Mouse (Mus musculus) neural tube, embryonic 12.5 days (tissue): ENCODE results near the gene Nrf1. TPM values are rescaled to one million over a fixed set of nuclear protein-coding genes. Genes with fewer than 3 reads are reported as not detected.

ENCODE experiments used
- ATAC-seq: fragments of 200-750 bp; cut with Nextera tagmentation; 2 replicates; pipeline ENCODE4 v1.8.0; 2017; ENCODE audit warnings: low read depth, mild to moderate bottlenecking, moderate TSS enrichment, moderate library complexity; ENCODE audit not compliant: low FRiP score
- H3K27ac ChIP-seq: fragments of 300-500 bp; sonication (generic); 2 replicates; pipeline ENCODE4 v1.5.1; 2016
- H3K27me3 ChIP-seq: fragments of 300-500 bp; sonication (generic); replicated peaks from 2 replicates; pipeline ENCODE4 v1.6.1; 2016; ENCODE audit warnings: mild to moderate bottlenecking
- H3K36me3 ChIP-seq: fragments of 300-500 bp; sonication (generic); 2 replicates; pipeline ENCODE4 v1.6.1; 2016; ENCODE audit warnings: mild to moderate bottlenecking
- H3K4me1 ChIP-seq: fragments of 300-500 bp; sonication (generic); 2 replicates; pipeline ENCODE4 v1.6.1; 2016
- H3K4me2 ChIP-seq: fragments of 300-500 bp; sonication (generic); replicated peaks from 2 replicates; pipeline ENCODE4 v1.6.1; 2016; ENCODE audit warnings: mild to moderate bottlenecking
- H3K4me3 ChIP-seq: fragments of 300-500 bp; sonication (generic); 2 replicates; pipeline ENCODE4 v1.5.1; 2016
- H3K9ac ChIP-seq: fragments of 300-500 bp; sonication (generic); 2 replicates; pipeline ENCODE4 v1.6.1; 2016; ENCODE audit warnings: mild to moderate bottlenecking
- H3K9me3 ChIP-seq: fragments of 300-500 bp; sonication (generic); 2 replicates; pipeline ENCODE4 v1.6.1; 2016; ENCODE audit warnings: mild to moderate bottlenecking
- WGBS: fragments of 180-500 bp; shearing (Covaris S2); methylation state at CpG from one replicate; pipeline ENCODE4 v1.1.7; 2016; 5-methylcytosine and 5-hydroxymethylcytosine counted together
- polyA plus RNA-seq: library from polyadenylated mRNA; unstranded; fragments of >200 nt; fragmentation: Nextera tagmentation; extraction: Ambion mirVana; gene quantifications from 2 replicates; pipeline ENCODE4 v1.2.1, GENCODE M21; 2016

Gene Nrf1
- polyA plus RNA-seq: 60.2 and 61.8 TPM in 2 replicates

DNA sequence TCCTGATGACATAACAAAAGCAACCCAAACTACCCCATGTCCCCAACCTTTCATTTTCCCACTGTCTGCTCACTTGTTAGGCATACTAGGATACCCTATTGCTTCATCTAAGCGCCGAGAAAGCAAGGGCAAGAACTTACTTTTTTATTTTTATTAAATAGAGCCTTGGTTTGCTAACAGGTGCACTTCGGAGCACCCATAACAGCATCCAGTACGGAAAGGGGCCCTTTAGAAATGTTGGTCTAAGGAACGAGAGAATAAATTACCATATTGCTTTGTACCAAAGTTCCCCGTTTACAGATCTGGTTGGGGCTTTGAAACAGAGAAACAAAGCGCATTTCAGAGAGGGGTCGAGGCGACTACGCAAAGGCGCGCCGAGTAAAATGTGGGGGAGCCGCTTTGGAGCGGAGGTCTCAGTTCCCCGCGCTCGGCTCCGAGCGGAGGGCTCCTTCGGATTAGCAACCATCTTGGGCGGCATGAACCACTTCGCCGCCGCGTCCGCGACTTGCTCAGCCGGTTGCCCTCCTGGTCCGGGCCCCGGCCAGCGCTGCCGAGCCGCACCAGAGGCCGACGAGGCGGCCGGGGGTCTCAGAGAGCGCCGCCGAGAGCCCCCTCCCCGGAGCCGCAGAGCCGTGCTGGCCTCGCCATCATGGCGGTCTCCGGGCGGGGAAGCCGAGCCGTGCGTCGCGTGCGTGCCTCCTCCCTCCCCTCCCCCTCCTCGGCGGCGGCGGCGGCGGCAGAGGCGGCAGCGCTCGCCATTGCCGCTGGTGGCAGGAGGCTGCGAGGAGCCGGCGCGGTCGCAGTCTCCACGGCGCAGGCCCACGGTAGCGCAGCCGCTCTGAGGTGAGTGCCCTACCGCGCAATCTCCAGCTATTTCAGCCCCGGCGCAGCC lies at the start of gene Nrf1:
Gene Nrf1 (plus strand): TSS at position 718 of the 892 bp plus-strand sequence.
- peak; percentile 96 for ATAC-seq
- H3K4me1 ChIP-seq: peaks cover 9% of the 10 kb centered on the region
- H3K9ac ChIP-seq: peak within 1 kb of the TSS; percentile 100
- H3K4me2 ChIP-seq: peak within 1 kb of the TSS; percentile 68
- no peaks in the 10 kb centered on the region for H3K9me3 ChIP-seq
- under 1% methylated on average over 67 of the region's 78 CpGs for WGBS
- peak within 1 kb of the TSS; percentile 100 for H3K27ac ChIP-seq
- no peaks in the 10 kb centered on the region for H3K27me3 ChIP-seq
- H3K4me3 ChIP-seq: peak within 1 kb of the TSS; percentile 99
- no peaks in the 10 kb centered on the region for H3K36me3 ChIP-seq

DNA sequence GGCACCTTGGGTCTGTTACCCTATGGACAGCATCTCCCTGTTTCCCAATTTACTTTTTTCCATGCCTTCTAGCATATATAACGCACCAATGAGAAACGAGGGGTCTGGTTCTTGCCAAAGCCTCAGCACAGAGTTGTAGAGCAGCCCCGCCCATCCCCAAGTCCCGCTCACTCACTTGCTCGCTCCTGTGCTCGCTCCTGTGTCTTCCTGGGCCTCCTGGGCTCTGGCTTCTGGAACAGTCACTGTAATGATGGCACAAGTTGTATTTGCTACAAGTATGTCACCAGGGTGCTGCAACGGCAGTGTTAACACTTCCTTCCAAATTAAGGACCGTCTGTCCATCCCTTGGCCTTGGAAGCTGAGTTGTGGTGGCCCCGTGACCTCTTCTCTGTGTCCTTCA lies 49.6 kb upstream of the Nrf1 start:
- Histone ChIP-seq H3K4me3 (no peak overlapping the region), H3K27ac (no peak overlapping the region), H3K9me3 (no peaks in the 10 kb centered on the region), H3K4me1 (no peaks in the 10 kb centered on the region), H3K27me3 (no peaks in the 10 kb centered on the region), H3K36me3 (no peaks in the 10 kb centered on the region), H3K9ac (no peak overlapping the region), H3K4me2 (no peak overlapping the region)
- no peak for ATAC-seq
- 82% methylated on average over 9 of the region's 9 CpGs for WGBS

DNA sequence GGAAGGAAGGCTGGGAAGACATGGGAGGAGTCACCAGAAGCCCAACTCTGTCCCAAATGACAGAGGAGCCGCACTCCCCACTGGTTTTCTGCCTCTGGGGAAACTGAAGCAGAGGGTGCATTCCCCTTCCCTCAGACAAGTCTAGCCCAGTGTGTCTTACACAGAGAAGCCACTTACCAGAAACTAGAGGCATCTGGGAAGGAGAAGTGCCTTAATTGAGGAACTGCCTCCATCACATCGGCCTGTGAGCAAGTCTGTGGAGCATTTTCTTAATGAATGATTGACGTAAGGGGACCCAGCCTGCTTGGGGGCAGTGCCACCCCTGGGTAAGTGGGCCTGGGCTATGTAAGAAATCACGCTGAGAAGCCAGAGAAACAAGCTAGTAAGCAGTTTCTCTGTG lies 49.0 kb upstream of the Nrf1 start:
- Histone ChIP-seq H3K9ac (no peak overlapping the region), H3K27ac (no peak overlapping the region), H3K4me2 (no peak overlapping the region), H3K36me3 (no peaks in the 10 kb centered on the region), H3K4me1 (no peaks in the 10 kb centered on the region), H3K4me3 (no peak overlapping the region), H3K9me3 (no peaks in the 10 kb centered on the region), H3K27me3 (no peaks in the 10 kb centered on the region)
- 67% methylated on average over 4 of the region's 4 CpGs for WGBS
- ATAC-seq: no peak

DNA sequence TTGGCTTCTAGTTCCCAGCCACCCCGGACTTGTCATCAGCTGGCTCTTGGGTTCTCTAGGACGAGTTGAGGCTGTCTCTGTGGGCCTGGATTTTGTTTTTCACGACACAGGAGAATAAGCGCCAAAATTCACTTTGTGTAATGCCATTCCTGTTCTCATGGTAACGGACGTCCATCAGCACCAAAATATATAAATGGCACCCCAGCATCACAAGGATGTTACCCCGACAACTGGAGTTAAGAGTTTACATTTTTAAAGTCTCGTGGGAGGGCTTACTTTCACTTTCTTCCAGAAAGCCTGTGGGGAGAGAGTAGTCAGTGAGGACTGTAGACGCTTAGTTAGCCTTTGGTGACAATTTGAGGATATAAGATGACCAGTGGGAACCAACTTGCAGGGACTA lies 45.2 kb upstream of the Nrf1 start:
- Histone ChIP-seq H3K4me2 (no peak overlapping the region), H3K27ac (no peak overlapping the region), H3K36me3 (no peaks in the 10 kb centered on the region), H3K4me1 (no peaks in the 10 kb centered on the region), H3K4me3 (no peak overlapping the region), H3K9me3 (no peaks in the 10 kb centered on the region), H3K9ac (no peak overlapping the region), H3K27me3 (no peaks in the 10 kb centered on the region)
- WGBS: 77% methylated on average over 9 of the region's 9 CpGs
- no peak for ATAC-seq

DNA sequence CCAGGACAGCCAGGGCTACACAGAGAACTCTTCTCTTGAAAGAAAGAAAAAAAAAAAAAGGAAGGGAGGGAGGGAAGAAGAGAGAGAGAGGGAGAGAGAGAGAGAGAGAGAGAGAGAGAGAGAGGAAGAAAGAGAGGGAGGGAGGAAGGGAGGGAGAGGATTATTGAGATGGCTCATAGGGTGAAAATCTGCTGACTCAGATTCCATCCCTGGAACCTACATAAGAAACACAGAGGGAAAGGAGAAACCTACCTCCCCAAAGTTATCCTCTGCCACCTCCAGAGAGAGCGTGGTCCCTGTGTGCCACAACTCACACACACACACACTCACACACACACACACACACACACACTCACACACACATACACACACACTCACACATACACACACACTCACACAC lies 41.9 kb upstream of the Nrf1 start:
- H3K36me3 ChIP-seq: no peaks in the 10 kb centered on the region
- no peaks in the 10 kb centered on the region for H3K9me3 ChIP-seq
- H3K4me3 ChIP-seq: no peak overlapping the region
- ATAC-seq: no peak
- H3K4me1 ChIP-seq: no peaks in the 10 kb centered on the region
- no peak overlapping the region for H3K27ac ChIP-seq
- H3K9ac ChIP-seq: no peak overlapping the region
- H3K4me2 ChIP-seq: no peak overlapping the region
- no peaks in the 10 kb centered on the region for H3K27me3 ChIP-seq
- WGBS: 100% methylated on average over 1 of the region's 1 CpGs

DNA sequence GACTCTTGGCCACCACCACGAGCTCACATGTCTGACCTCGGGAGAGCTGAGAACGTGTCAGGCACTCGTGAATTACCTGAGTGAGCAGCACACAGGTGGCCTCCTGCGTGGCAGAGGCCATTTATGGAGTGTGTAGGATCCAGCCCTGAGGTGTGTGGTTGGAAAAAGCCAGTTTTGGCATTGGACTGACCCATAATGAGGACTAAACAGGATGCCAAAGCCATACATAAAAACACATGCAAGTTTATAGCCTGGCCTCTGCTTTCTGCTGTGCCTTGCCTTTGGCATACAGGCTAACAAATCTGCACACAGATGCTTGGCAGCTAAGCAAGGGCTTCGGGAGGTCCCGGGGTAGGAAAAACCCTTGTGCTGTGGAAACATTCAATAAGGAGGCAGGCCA lies 38.6 kb upstream of the Nrf1 start:
- no peak overlapping the region for H3K4me2 ChIP-seq
- no peak overlapping the region for H3K9ac ChIP-seq
- no peaks in the 10 kb centered on the region for H3K27me3 ChIP-seq
- H3K4me3 ChIP-seq: no peak overlapping the region
- H3K27ac ChIP-seq: no peak overlapping the region
- H3K9me3 ChIP-seq: no peaks in the 10 kb centered on the region
- ATAC-seq: no peak
- 0 out of 2 replicates have a peak, but pooled peaks cover 3% of the 10 kb centered on the region for H3K4me1 ChIP-seq
- 82% methylated on average over 7 of the region's 7 CpGs for WGBS
- H3K36me3 ChIP-seq: no peaks in the 10 kb centered on the region

DNA sequence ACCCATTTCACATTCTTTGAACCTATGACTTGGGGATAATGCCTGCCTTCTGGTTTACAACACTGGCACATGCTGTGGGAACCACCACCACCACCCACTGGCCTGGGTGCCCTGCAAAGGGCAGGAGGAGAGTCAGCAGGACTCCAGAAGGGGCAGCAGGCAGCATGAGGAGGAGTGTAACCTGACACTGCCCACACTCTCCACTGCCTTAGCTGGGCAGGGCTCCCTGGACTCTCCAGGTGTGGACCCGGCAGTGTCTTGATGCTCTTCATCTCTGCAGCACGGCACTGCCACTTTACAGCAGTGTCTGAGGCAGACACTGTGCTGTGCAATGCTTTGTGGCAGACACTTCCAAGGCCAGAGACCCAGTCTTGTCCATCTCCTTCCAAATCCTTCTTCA lies 34.3 kb upstream of the Nrf1 start:
- Histone ChIP-seq H3K36me3 (no peaks in the 10 kb centered on the region), H3K4me3 (no peak overlapping the region), H3K27ac (no peak overlapping the region), H3K9ac (no peak overlapping the region), H3K27me3 (no peaks in the 10 kb centered on the region), H3K4me1 (0 out of 2 replicates have a peak, but pooled peaks cover 3% of the 10 kb centered on the region), H3K9me3 (no peaks in the 10 kb centered on the region), H3K4me2 (no peak overlapping the region)
- ATAC-seq: no peak
- 55% methylated on average over 2 of the region's 2 CpGs for WGBS

DNA sequence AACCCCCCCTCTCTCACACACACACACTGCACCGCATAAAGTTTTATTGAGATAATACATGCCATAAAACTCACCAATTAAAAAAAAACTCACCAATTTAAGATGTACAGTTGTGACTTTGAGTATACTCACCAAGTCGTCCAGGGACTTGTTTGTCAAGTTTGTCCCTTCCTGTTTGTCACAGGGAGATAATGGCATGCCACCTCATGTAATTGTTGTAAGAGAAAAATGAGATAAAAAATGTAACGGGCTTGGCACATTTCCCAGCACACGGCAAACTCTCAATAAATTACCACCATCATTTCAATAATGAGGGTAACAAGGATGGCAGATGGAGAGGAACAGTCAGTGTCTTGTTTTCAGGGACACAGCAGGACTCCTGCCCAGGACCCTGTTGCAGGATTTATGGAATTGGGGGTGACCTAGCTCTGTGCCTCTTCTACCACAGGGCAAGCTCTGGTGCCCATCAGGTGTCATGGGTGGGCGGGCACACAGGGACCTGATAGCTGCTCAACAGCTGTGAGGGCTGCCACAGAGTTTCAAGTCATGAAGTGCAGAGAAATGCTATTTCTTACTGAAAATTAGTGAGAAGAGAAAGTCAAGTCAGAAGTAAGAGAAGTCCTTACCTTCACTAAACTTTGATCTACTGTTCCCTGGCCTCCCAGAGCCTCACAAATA lies 33.5 kb upstream of the Nrf1 start:
- H3K4me3 ChIP-seq: no peak overlapping the region
- 0 out of 2 replicates have a peak, but pooled peaks cover 2% of the 10 kb centered on the region for H3K27me3 ChIP-seq
- WGBS: 63% methylated on average over 5 of the region's 5 CpGs
- H3K36me3 ChIP-seq: no peaks in the 10 kb centered on the region
- no peak for ATAC-seq
- no peaks in the 10 kb centered on the region for H3K9me3 ChIP-seq
- H3K4me1 ChIP-seq: 0 out of 2 replicates have a peak, but pooled peaks cover 3% of the 10 kb centered on the region
- H3K9ac ChIP-seq: no peak overlapping the region
- H3K27ac ChIP-seq: no peak overlapping the region
- no peak overlapping the region for H3K4me2 ChIP-seq

DNA sequence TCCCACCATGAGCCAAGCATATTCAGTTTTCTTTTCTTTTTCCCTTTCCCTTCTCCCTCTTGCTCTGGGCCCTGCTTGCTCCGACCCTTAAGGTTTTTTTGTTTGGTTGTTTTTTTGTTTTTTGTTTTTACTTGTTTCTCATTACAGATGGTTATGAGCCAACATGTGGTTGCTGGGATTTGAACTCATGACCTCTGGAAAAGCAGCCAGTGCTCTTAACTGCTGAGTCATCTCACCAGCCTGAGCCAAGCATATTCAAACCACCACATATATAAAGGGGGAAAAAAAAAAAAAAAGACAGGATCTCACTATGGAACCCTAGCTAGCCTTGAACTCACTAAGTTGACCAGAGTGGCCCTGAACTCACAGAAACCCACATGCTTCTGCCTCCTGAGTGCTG lies 26.5 kb upstream of the Nrf1 start:
- Histone ChIP-seq H3K27ac (no peak overlapping the region), H3K27me3 (0 out of 2 replicates have a peak, but pooled peaks cover 3% of the 10 kb centered on the region), H3K36me3 (no peaks in the 10 kb centered on the region), H3K9me3 (no peaks in the 10 kb centered on the region), H3K4me3 (no peak overlapping the region), H3K4me1 (no peaks in the 10 kb centered on the region), H3K4me2 (no peak overlapping the region), H3K9ac (no peak overlapping the region)
- no peak for ATAC-seq
- WGBS: 96% methylated on average over 1 of the region's 1 CpGs

DNA sequence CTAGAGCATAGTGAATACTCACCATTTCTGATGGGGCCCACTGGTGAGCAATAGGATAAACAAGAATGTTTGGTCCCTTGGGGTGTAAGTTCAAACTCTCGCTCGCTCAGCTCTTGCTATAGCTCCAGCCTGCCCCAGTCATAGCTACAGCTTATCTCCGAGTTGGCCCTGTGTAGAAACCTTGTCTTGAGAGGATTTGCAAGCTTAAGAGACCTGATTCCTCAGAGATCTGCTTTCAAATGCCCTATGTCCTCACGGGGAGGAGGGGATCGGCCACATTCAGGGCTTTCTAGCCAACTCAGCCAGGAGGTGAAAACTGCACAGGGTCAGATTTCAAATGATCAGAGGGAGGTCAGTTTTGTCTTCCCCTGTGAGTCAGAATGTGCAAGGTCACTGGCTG lies 26.1 kb upstream of the Nrf1 start:
- Histone ChIP-seq H3K27ac (no peak overlapping the region), H3K4me3 (no peak overlapping the region), H3K27me3 (0 out of 2 replicates have a peak, but pooled peaks cover 3% of the 10 kb centered on the region), H3K4me2 (no peak overlapping the region), H3K4me1 (no peaks in the 10 kb centered on the region), H3K9me3 (no peaks in the 10 kb centered on the region), H3K36me3 (no peaks in the 10 kb centered on the region), H3K9ac (no peak overlapping the region)
- ATAC-seq: no peak
- 75% methylated on average over 5 of the region's 5 CpGs for WGBS

DNA sequence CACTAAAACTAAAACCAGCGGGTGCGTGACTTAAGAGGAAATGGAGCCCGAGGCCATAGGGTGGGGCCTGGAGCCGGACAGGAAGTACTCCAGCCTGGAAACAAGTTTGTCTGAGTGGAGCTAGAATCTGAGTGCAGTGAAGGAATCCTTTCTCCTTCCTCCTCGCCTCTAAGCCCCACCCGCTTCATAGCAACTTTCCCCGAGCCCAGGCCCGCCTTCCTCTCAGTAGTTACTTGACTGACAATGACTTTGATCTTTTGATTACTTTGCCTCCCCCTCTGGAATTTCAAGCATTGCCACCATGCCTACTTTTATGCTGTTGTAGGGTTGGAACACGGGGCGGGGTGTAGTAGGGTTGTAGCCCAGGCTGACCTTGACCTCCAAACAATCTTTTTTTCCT lies 21.0 kb upstream of the Nrf1 start:
- ATAC-seq: no peak
- H3K9ac ChIP-seq: no peak overlapping the region
- no peaks in the 10 kb centered on the region for H3K36me3 ChIP-seq
- no peak overlapping the region for H3K27ac ChIP-seq
- H3K27me3 ChIP-seq: no peaks in the 10 kb centered on the region
- no peak overlapping the region for H3K4me3 ChIP-seq
- H3K9me3 ChIP-seq: no peaks in the 10 kb centered on the region
- 60% methylated on average over 10 of the region's 10 CpGs for WGBS
- H3K4me2 ChIP-seq: no peak overlapping the region
- no peaks in the 10 kb centered on the region for H3K4me1 ChIP-seq

DNA sequence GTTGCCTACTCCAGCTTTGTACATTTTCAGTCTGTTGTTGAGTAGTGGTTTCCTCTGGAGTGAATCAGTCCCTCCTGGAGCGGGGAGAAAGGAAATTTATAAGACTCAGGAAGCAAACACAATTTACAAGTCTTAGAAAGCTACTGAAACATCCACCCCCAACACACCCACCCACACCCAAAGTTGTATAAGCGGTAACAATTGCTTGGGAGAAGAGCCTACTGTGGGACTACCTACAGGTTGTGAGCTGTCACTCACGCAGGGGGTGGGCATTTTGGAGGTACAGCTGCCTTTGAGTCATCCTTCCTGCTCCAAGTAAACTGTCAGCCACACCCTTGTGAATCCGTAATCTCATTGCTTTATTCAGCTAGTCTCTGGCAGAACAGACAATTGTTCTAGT lies 19.4 kb upstream of the Nrf1 start:
- Histone ChIP-seq H3K27me3 (no peaks in the 10 kb centered on the region), H3K36me3 (no peaks in the 10 kb centered on the region), H3K4me3 (no peak overlapping the region), H3K4me1 (no peaks in the 10 kb centered on the region), H3K9me3 (no peaks in the 10 kb centered on the region), H3K27ac (no peak overlapping the region), H3K4me2 (no peak overlapping the region), H3K9ac (no peak overlapping the region)
- WGBS: 82% methylated on average over 4 of the region's 4 CpGs
- no peak for ATAC-seq
